Mouse (Mus musculus): ENCODE results near the gene Atp2b4. TPM values are rescaled to one million over a fixed set of nuclear protein-coding genes. Genes with fewer than 3 reads are reported as not detected.
A peak's percentile ranks its signal among the peaks of the same experiment; 100 is the strongest.

The Atp2b4 gene
- polyA plus RNA-seq, 1 experiment from 2014 or later, result 8.2 TPM

- H3K4me1 ChIP-seq (ENCODE audit: insufficient read depth, low read length), result no peaks in the 10 kb centered on the region
- H3K36me3 ChIP-seq (ENCODE audit: insufficient read depth, low read length), result no peaks in the 10 kb centered on the region
- H3K27ac ChIP-seq (ENCODE audit: low read length), result no peak overlapping the region
- WGBS, result 54% methylated on average over 3 of the region's 3 CpGs
- H3K4me3 ChIP-seq (ENCODE audit: low read length), result no peak overlapping the region
- no peak for ATAC-seq (ENCODE audit: low FRiP score, low TSS enrichment)
- H3K27me3 ChIP-seq (ENCODE audit: insufficient read depth, low read length), result no peaks in the 10 kb centered on the region
- no peaks in the 10 kb centered on the region for H3K9me3 ChIP-seq (ENCODE audit: low read length)
- no peak overlapping the region for H3K9ac ChIP-seq (replicated peaks; ENCODE audit: low read length)
- H3K4me2 ChIP-seq (replicated peaks; ENCODE audit: low read depth, low read length), result no peak overlapping the region
These were observed 19.3 kb downstream of the Atp2b4 start for GRCm38 (mm10) chr1:133781531-133781930.

GRCm38 (mm10) chr1:133779043-133779442 is 21.8 kb downstream of the Atp2b4 start:
- no peak overlapping the region for H3K4me3 ChIP-seq (ENCODE audit: low read length)
- no peak overlapping the region for H3K9ac ChIP-seq (replicated peaks; ENCODE audit: low read length)
- no peaks in the 10 kb centered on the region for H3K9me3 ChIP-seq (ENCODE audit: low read length)
- H3K27ac ChIP-seq (ENCODE audit: low read length), result no peak overlapping the region
- no peaks in the 10 kb centered on the region for H3K36me3 ChIP-seq (ENCODE audit: insufficient read depth, low read length)
- no peaks in the 10 kb centered on the region for H3K27me3 ChIP-seq (ENCODE audit: insufficient read depth, low read length)
- no peak for ATAC-seq (ENCODE audit: low FRiP score, low TSS enrichment)
- WGBS, result 89% methylated on average over 1 of the region's 1 CpGs
- no peaks in the 10 kb centered on the region for H3K4me1 ChIP-seq (ENCODE audit: insufficient read depth, low read length)
- no peak overlapping the region for H3K4me2 ChIP-seq (replicated peaks; ENCODE audit: low read depth, low read length)

GRCm38 (mm10) chr1:133777651-133778231 is 23.1 kb downstream of the Atp2b4 start:
- no peaks in the 10 kb centered on the region for H3K36me3 ChIP-seq (ENCODE audit: insufficient read depth, low read length)
- no peak overlapping the region for H3K9ac ChIP-seq (replicated peaks; ENCODE audit: low read length)
- no peak overlapping the region for H3K4me2 ChIP-seq (replicated peaks; ENCODE audit: low read depth, low read length)
- 83% methylated on average over 15 of the region's 15 CpGs for WGBS
- no peaks in the 10 kb centered on the region for H3K27me3 ChIP-seq (ENCODE audit: insufficient read depth, low read length)
- no peaks in the 10 kb centered on the region for H3K4me1 ChIP-seq (ENCODE audit: insufficient read depth, low read length)
- H3K9me3 ChIP-seq (ENCODE audit: low read length), result no peaks in the 10 kb centered on the region
- H3K27ac ChIP-seq (ENCODE audit: low read length), result no peak overlapping the region
- H3K4me3 ChIP-seq (ENCODE audit: low read length), result no peak overlapping the region
- ATAC-seq (ENCODE audit: low FRiP score, low TSS enrichment), result no peak

- 49% methylated on average over 9 of the region's 9 CpGs for WGBS
- peaks cover 6% of the 10 kb centered on the region; the same call in 1 of the 2 replicates for H3K4me1 ChIP-seq (ENCODE audit: insufficient read depth, low read length)
- H3K27me3 ChIP-seq (ENCODE audit: insufficient read depth, low read length), result no peaks in the 10 kb centered on the region
- H3K9ac ChIP-seq (replicated peaks; ENCODE audit: low read length), result no peak overlapping the region
- no peak overlapping the region for H3K4me3 ChIP-seq (ENCODE audit: low read length)
- H3K4me2 ChIP-seq (replicated peaks; ENCODE audit: low read depth, low read length), result no peak overlapping the region
- peak overlapping the region; percentile 53; the same call in 1 of the 2 replicates for H3K27ac ChIP-seq (ENCODE audit: low read length)
- ATAC-seq (ENCODE audit: low FRiP score, low TSS enrichment), result no peak
- H3K36me3 ChIP-seq (ENCODE audit: insufficient read depth, low read length), result no peaks in the 10 kb centered on the region
- no peaks in the 10 kb centered on the region for H3K9me3 ChIP-seq (ENCODE audit: low read length)
These were observed 28.3 kb downstream of the Atp2b4 start for GRCm38 (mm10) chr1:133772553-133772952.

GRCm38 (mm10) chr1:133771831-133772399 is 28.9 kb downstream of the Atp2b4 start:
- no peak overlapping the region for H3K4me2 ChIP-seq (replicated peaks; ENCODE audit: low read depth, low read length)
- H3K9me3 ChIP-seq (ENCODE audit: low read length), result no peaks in the 10 kb centered on the region
- H3K36me3 ChIP-seq (ENCODE audit: insufficient read depth, low read length), result no peaks in the 10 kb centered on the region
- peak overlapping the region; percentile 53; the same call in 1 of the 2 replicates for H3K27ac ChIP-seq (ENCODE audit: low read length)
- ATAC-seq (ENCODE audit: low FRiP score, low TSS enrichment), result no peak
- H3K4me1 ChIP-seq (ENCODE audit: insufficient read depth, low read length), result peaks cover 11% of the 10 kb centered on the region
- H3K4me3 ChIP-seq (ENCODE audit: low read length), result no peak overlapping the region
- H3K27me3 ChIP-seq (ENCODE audit: insufficient read depth, low read length), result no peaks in the 10 kb centered on the region
- H3K9ac ChIP-seq (replicated peaks; ENCODE audit: low read length), result no peak overlapping the region
- 66% methylated on average over 10 of the region's 10 CpGs for WGBS

GRCm38 (mm10) chr1:133767994-133768393 is 32.8 kb downstream of the Atp2b4 start:
- H3K27ac ChIP-seq (ENCODE audit: low read length), result no peak overlapping the region
- no peaks in the 10 kb centered on the region for H3K27me3 ChIP-seq (ENCODE audit: insufficient read depth, low read length)
- peaks cover 20% of the 10 kb centered on the region for H3K4me1 ChIP-seq (ENCODE audit: insufficient read depth, low read length)
- no peaks in the 10 kb centered on the region for H3K36me3 ChIP-seq (ENCODE audit: insufficient read depth, low read length)
- WGBS, result 80% methylated on average over 5 of the region's 5 CpGs
- no peak overlapping the region for H3K4me3 ChIP-seq (ENCODE audit: low read length)
- no peaks in the 10 kb centered on the region for H3K9me3 ChIP-seq (ENCODE audit: low read length)
- H3K4me2 ChIP-seq (replicated peaks; ENCODE audit: low read depth, low read length), result no peak overlapping the region
- H3K9ac ChIP-seq (replicated peaks; ENCODE audit: low read length), result no peak overlapping the region
- ATAC-seq (ENCODE audit: low FRiP score, low TSS enrichment), result no peak

- Histone ChIP-seq H3K9ac (replicated peaks; ENCODE audit: low read length) (no peak overlapping the region), H3K4me2 (replicated peaks; ENCODE audit: low read depth, low read length) (no peak overlapping the region), H3K4me1 (ENCODE audit: insufficient read depth, low read length) (peaks cover 17% of the 10 kb centered on the region), H3K4me3 (ENCODE audit: low read length) (no peak overlapping the region), H3K27ac (ENCODE audit: low read length) (no peak overlapping the region), H3K27me3 (ENCODE audit: insufficient read depth, low read length) (no peaks in the 10 kb centered on the region), H3K9me3 (ENCODE audit: low read length) (no peaks in the 10 kb centered on the region), H3K36me3 (ENCODE audit: insufficient read depth, low read length) (no peaks in the 10 kb centered on the region)
- WGBS, result 22% methylated on average over 11 of the region's 11 CpGs
- no peak for ATAC-seq (ENCODE audit: low FRiP score, low TSS enrichment)
These were observed 33.8 kb downstream of the Atp2b4 start for GRCm38 (mm10) chr1:133766901-133767529.

- no peaks in the 10 kb centered on the region for H3K36me3 ChIP-seq (ENCODE audit: insufficient read depth, low read length)
- ATAC-seq (ENCODE audit: low FRiP score, low TSS enrichment), result no peak
- WGBS, result 62% methylated on average over 4 of the region's 4 CpGs
- no peak overlapping the region for H3K4me3 ChIP-seq (ENCODE audit: low read length)
- H3K9me3 ChIP-seq (ENCODE audit: low read length), result no peaks in the 10 kb centered on the region
- no peaks in the 10 kb centered on the region for H3K27me3 ChIP-seq (ENCODE audit: insufficient read depth, low read length)
- no peak overlapping the region for H3K4me2 ChIP-seq (replicated peaks; ENCODE audit: low read depth, low read length)
- peaks cover 17% of the 10 kb centered on the region for H3K4me1 ChIP-seq (ENCODE audit: insufficient read depth, low read length)
- no peak overlapping the region for H3K27ac ChIP-seq (ENCODE audit: low read length)
- H3K9ac ChIP-seq (replicated peaks; ENCODE audit: low read length), result no peak overlapping the region
These were observed 35.5 kb downstream of the Atp2b4 start for GRCm38 (mm10) chr1:133765376-133765775.

- Histone ChIP-seq H3K27ac (ENCODE audit: low read length) (no peak overlapping the region), H3K36me3 (ENCODE audit: insufficient read depth, low read length) (no peaks in the 10 kb centered on the region), H3K27me3 (ENCODE audit: insufficient read depth, low read length) (no peaks in the 10 kb centered on the region), H3K9me3 (ENCODE audit: low read length) (no peaks in the 10 kb centered on the region), H3K4me3 (ENCODE audit: low read length) (no peak overlapping the region), H3K4me2 (replicated peaks; ENCODE audit: low read depth, low read length) (no peak overlapping the region), H3K4me1 (ENCODE audit: insufficient read depth, low read length) (peaks cover 17% of the 10 kb centered on the region), H3K9ac (replicated peaks; ENCODE audit: low read length) (no peak overlapping the region)
- no peak for ATAC-seq (ENCODE audit: low FRiP score, low TSS enrichment)
- WGBS, result 51% methylated on average over 5 of the region's 5 CpGs
These were observed 37.9 kb downstream of the Atp2b4 start for GRCm38 (mm10) chr1:133762946-133763422.

GRCm38 (mm10) chr1:133761278-133761677 is 39.6 kb downstream of the Atp2b4 start:
- no peaks in the 10 kb centered on the region for H3K27me3 ChIP-seq (ENCODE audit: insufficient read depth, low read length)
- no peaks in the 10 kb centered on the region for H3K9me3 ChIP-seq (ENCODE audit: low read length)
- no peak for ATAC-seq (ENCODE audit: low FRiP score, low TSS enrichment)
- no peak overlapping the region for H3K9ac ChIP-seq (replicated peaks; ENCODE audit: low read length)
- H3K27ac ChIP-seq (ENCODE audit: low read length), result no peak overlapping the region
- H3K36me3 ChIP-seq (ENCODE audit: insufficient read depth, low read length), result no peaks in the 10 kb centered on the region
- no peak overlapping the region for H3K4me3 ChIP-seq (ENCODE audit: low read length)
- WGBS, result 58% methylated on average over 5 of the region's 5 CpGs
- no peak overlapping the region for H3K4me2 ChIP-seq (replicated peaks; ENCODE audit: low read depth, low read length)
- peaks cover 2% of the 10 kb centered on the region; the same call in 1 of the 2 replicates for H3K4me1 ChIP-seq (ENCODE audit: insufficient read depth, low read length)
